Mouse (Mus musculus): Measurements from ENCODE around the gene Kcne4. TPM values are rescaled to one million over a fixed set of nuclear protein-coding genes. Genes with fewer than 3 reads are reported as not detected.

The Kcne4 gene
- polyA plus RNA-seq (2012; ENCODE audit: low replicate concordance), result not detected in 2 replicates

DNA sequence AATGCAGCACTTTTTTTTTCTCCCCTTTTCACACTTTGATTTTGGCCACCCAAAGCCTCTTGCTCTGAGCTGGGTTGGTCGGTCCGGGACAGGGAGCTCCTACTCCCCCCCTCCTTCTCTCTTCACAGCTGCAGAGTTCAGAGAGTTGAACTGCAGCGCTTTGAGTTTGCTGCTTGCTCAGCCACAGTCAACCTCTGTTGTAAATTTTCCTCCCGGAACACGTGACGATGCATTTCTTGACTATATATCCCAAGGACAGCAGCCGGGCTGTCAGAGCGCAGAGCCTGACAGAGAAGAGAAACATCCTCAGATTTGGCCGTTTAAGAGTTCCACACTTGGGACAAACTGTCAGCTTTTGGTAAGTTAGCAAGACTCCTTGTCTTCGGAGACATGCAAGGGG lies at the start of gene Kcne4:
Kcne4 (plus strand) TSS at position 120 of the 400 bp plus-strand sequence.

Other genes with a start within 250 kb of the Kcne4 start
- gene Acsl3, start 158.9 kb upstream of the Kcne4 start, polyA plus RNA-seq (2012; ENCODE audit: low replicate concordance), result 1.9 and 2.9 TPM in 2 replicates
- gene Utp14b, start 158.7 kb upstream of the Kcne4 start, polyA plus RNA-seq (2012; ENCODE audit: low replicate concordance), result 0.11 and 0.16 TPM in 2 replicates

Data from leukemia stem cell, adult 10-12 weeks (primary cell).